Mouse (Mus musculus) thymus, adult 2 months (tissue): ENCODE data around the gene Prkn.

Source experiments
- CTCF ChIP-seq: fragments of 200-500 bp; IDR thresholded peaks from 2 replicates; pipeline ENCODE4 v1.5.1; 2012; ENCODE audit warnings: mild to moderate bottlenecking, control low read depth, low read length, moderate library complexity, borderline replicate concordance; ENCODE audit not compliant: control insufficient read depth, poor library complexity, insufficient read depth; ENCODE audit errors: extremely low read depth
- POLR2A ChIP-seq: fragments of 200-500 bp; IDR thresholded peaks from 2 replicates; pipeline ENCODE4 v1.6.1; 2012; ENCODE audit warnings: mild to moderate bottlenecking, low read length, control low read depth, moderate library complexity; ENCODE audit not compliant: control insufficient read depth, poor library complexity, insufficient read depth; ENCODE audit errors: extremely low read depth

GRCm38 (mm10) chr17:11844436-11844835 lies 1004.3 kb downstream of the Prkn start:
- TF ChIP-seq CTCF (no peak), POLR2A (no peak)
